Mouse (Mus musculus) kidney, adult 11 months (tissue): Measurements from ENCODE around the gene Celf2.

ENCODE experiments used
- DNase-seq: peaks from one replicate; pipeline ENCODE4 v3.0.0; 2022

Gene Celf2

GRCm38 (mm10) chr2:6720753-6721459, 788.5 kb downstream of the Celf2 start:
- peak; percentile 21 for DNase-seq

DNA sequence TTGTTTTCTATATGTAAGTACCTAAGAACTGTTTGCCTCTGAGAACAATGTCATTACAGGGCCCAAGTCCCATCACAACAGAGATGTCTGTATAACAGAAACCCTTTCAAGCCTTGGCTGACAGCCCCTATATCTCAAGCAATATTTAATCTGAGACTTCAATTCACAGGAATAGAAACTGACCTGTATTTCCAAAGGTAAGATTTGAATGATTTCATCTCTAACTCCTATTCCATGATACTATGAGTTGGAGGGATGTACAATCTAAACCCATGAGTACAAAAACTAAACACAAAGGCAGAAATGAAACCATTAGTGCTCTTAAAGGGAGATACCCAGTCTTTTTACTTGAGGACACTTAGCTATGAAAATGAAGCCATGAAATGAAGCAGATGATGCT, 790.5 kb downstream of the Celf2 start:
- no peak for DNase-seq

GRCm38 (mm10) chr2:6717953-6718352, 791.4 kb downstream of the Celf2 start:
- DNase-seq: no peak

DNA sequence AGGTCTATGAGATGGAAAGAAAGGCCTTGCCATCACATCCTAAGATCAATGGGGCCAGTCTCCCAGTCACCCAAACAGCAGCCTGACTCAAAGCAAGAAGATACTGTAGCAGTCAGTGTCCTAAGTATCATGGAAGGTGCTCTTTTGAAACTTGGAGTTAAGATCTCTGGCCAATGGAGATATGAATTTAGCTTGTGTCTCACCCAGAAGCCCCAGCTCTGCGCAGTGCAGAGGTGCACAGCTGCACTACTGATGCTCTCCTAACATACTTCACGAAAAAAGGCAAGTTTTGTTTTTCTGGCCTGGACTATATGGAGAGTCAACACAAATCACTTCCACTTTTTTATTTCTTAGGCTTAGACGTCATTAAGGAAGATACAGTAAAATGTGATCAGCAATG, 793.8 kb downstream of the Celf2 start:
- DNase-seq: no peak

DNA sequence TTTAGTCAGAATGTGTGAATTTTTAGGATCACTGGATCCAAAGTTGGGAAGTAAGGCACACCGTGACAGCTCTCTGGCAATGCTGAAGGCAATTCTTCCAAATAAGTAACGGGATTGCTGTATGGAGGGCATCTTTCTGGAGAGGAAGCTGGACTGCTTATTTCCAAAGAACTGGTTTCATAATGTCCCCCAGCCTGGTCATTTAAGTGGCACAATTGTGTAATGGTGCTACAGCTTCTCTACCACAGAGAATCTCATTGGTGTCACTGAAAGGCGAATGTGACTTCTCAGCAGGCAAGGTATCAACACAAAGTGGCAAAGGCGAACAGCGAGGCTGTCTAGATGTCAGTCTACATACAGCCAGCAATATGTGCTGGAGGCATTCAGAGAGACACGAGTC, 795.8 kb downstream of the Celf2 start:
- no peak for DNase-seq

- no peak for DNase-seq
These were observed 798.5 kb downstream of the Celf2 start for GRCm38 (mm10) chr2:6710687-6711430.

- no peak for DNase-seq
These were observed 801.3 kb downstream of the Celf2 start for GRCm38 (mm10) chr2:6707959-6708519.

- DNase-seq: no peak
These were observed 802.1 kb downstream of the Celf2 start for GRCm38 (mm10) chr2:6707276-6707675.

- no peak for DNase-seq
These were observed 803.2 kb downstream of the Celf2 start for GRCm38 (mm10) chr2:6705929-6706739.

DNA sequence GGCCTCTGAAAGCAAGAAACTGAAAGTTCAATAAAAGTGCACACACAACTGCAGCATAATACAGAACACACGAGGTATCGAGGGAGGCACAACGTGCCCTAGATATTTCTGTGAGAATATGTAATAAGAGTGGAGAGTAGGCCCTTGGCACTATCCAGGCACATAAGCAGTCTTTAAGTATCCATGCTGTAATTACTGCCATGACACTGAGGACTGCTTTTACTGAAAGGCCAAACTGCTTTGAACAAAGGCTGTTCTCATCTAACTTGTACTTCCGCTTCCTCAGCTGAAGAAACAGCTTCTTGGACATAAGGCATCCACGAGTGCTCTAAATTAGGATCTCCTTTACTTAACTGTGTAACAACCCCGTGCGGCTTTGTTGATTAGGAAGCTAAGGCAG, 803.9 kb downstream of the Celf2 start:
- no peak for DNase-seq

- no peak for DNase-seq
These were observed 804.6 kb downstream of the Celf2 start for GRCm38 (mm10) chr2:6704804-6705203.

- DNase-seq: no peak
These were observed 805.0 kb downstream of the Celf2 start for GRCm38 (mm10) chr2:6704342-6704741.

- DNase-seq: no peak
These were observed 813.0 kb downstream of the Celf2 start for GRCm38 (mm10) chr2:6696326-6696725.

DNA sequence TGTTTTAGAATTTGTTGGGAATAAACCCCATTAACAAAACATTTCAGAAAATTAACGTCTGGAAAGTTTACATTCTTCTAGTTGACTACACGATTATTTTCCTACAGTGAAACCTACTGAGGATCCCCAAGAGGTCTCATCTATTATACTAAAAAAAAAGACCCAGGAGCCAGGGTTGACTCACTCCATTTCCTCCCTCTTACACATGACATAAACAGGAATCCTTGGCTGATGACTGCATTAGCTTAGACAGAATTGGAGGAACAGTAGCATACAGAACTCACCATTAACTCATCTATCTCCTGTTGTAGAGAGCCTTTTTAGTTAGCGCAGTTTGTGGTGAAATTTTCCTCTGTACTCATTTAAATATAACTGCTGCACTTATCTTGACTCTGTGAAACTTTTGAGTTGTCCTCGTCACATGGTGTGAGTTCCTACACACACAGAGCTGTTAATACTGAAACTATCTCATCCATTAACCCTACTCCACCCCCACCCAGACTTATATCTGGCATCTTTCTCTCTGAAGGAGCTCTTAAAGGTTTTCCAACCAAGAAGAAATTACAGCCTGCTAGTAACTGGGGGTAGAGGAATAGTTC, 813.9 kb downstream of the Celf2 start:
- DNase-seq: no peak

GRCm38 (mm10) chr2:6689689-6690088, 819.7 kb downstream of the Celf2 start:
- no peak for DNase-seq

- no peak for DNase-seq
These were observed 831.1 kb downstream of the Celf2 start for GRCm38 (mm10) chr2:6678231-6678630.

- DNase-seq: no peak
These were observed 831.9 kb downstream of the Celf2 start for GRCm38 (mm10) chr2:6677457-6677856.

- no peak for DNase-seq
These were observed 835.0 kb downstream of the Celf2 start for GRCm38 (mm10) chr2:6674401-6674800.

DNA sequence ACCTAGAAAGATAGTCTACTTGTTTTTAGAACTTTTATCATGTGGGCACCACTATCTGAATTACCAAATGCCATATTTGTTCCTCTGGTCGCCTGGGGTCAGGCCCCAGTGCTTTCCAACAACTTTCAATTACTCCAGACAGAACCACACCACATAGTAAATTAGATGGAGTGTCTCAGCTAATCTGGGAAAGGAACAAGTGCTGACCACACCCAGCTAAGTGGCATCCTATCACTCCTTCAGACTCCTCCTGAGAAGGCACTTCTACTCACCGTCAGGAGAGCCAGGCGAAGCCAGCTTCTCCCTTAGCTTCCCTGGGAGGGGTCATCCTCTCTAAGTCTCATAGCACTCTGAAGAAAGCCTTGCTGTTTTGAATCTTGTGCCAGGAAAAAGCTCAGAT, 835.9 kb downstream of the Celf2 start:
- no peak for DNase-seq

DNA sequence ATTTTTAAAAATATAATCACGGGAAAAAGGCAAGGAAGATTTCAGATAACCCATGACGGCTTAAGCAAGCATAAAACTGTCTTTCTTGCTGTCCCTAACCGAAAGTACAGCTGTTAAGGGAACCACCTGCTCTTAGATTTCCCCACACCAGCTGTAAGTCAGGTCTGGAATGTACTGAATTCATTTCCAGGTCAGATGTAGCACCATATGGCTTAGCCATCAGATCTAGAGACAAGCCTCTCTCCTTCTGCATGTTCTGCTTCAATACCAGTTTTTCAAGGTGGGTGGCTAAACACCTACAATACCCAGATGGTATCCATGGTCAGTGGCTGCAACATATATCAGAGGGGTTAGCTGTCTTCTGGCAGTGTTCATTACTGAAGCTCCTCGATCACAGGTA, 841.8 kb downstream of the Celf2 start:
- no peak for DNase-seq

GRCm38 (mm10) chr2:6659834-6660233, 849.5 kb downstream of the Celf2 start:
- no peak for DNase-seq

DNA sequence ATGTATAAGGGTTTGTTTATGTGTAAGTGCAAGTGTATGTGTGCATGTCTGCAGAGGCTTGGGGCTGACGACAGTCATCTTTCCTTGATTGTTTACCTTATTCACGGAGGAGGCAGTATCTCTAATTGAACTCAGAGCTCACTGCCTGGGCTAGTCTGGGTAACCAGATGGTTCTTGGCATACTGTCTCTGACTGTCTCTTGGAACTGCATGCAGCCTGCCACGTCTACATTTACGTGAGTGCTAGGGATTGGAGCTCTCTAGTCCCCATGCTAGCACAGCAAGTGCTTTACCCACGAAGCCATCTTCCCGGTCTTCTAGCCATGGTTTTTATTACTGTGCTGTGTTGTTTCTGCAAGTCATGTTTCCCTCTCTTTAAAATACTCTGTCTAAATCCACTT, 855.6 kb downstream of the Celf2 start:
- no peak for DNase-seq

DNA sequence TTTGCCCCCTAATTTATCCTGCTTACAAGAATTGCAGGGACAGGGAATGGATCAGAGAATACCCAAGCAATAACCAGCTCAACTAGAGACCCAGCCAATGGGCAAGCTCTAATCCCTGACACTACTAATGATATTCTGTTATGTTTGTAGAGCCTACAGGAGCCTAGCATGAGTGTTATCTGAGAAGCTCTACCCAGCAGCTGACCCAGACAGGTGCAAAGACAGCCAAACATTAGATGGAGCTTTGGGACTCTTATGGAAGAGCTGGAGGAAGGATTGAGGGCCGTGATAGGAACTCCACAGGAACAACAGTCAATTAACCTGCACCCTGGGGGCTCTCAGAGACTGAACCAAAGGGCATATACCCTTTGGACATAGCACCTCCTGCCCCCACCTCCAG, 857.7 kb downstream of the Celf2 start:
- no peak for DNase-seq
